Comparison of ENCODE assay signal across 25 mouse cellular contexts in genomic region chr16:86547465-86548043, GRCm38 (mm10).
DNase-seq lines count a peak whose midpoint lies in the region; ATAC-seq and TF ChIP-seq lines count a peak whose summit lies in the region.
"Had no signal": no experiment of that assay in that cellular context is flagged by ENCODE, and none has a peak within 500 bp of the region (broad histone marks: within the 10 kb centered on the region; RNA-seq: fewer than 3 reads in every experiment).

No protein-coding gene starts in this region.

- H3K9me3 ChIP-seq in embryonic facial prominence, embryonic 14.5 days (ENCODE audit: control insufficient read depth, low read length): no peaks in the 10 kb centered on the region
- H3K9me3 ChIP-seq in embryonic facial prominence, embryonic 10.5 days: no peaks in the 10 kb centered on the region
- no peaks in the 10 kb centered on the region for H3K9me3 ChIP-seq in lung, embryonic 14.5 days (ENCODE audit: low read depth, low read length)
- H3K9me3 ChIP-seq: hindbrain, embryonic 12.5 days; intestine, embryonic 15.5 days; neural tube, embryonic 12.5 days had no signal

- no peaks in the 10 kb centered on the region for H3K36me3 ChIP-seq in embryonic facial prominence, embryonic 14.5 days (ENCODE audit: control insufficient read depth, insufficient read depth, low read length)
- no peaks in the 10 kb centered on the region for H3K36me3 ChIP-seq in embryonic facial prominence, embryonic 10.5 days (replicated peaks)
- H3K36me3 ChIP-seq in lung, embryonic 14.5 days (ENCODE audit: insufficient read depth): no peaks in the 10 kb centered on the region
- H3K36me3 ChIP-seq: hindbrain, embryonic 12.5 days; intestine, embryonic 15.5 days; neural tube, embryonic 12.5 days had no signal

- no peaks in the 10 kb centered on the region for H3K4me1 ChIP-seq in embryonic facial prominence, embryonic 14.5 days (ENCODE audit: control insufficient read depth, insufficient read depth, low read length)
- H3K4me1 ChIP-seq in embryonic facial prominence, embryonic 10.5 days: no peaks in the 10 kb centered on the region
- no peaks in the 10 kb centered on the region for H3K4me1 ChIP-seq in lung, embryonic 14.5 days (ENCODE audit: insufficient read depth)
- H3K4me1 ChIP-seq: hindbrain, embryonic 12.5 days; intestine, embryonic 15.5 days; neural tube, embryonic 12.5 days had no signal

- WGBS in embryonic facial prominence, embryonic 14.5 days: 62% methylated on average over 4 of the region's 4 CpGs
- 89% methylated on average over 4 of the region's 4 CpGs for WGBS in embryonic facial prominence, embryonic 10.5 days
- WGBS in lung, embryonic 14.5 days: 53% methylated on average over 4 of the region's 4 CpGs

- intact Hi-C loops in heart, postnatal 14 days (cut with DNase I): no loop called here

- TF ChIP-seq CTCF in lung, embryonic 14.5 days (IDR thresholded peaks at IDR 0.05; ENCODE audit: low read depth): no peak

- H3K9ac ChIP-seq in embryonic facial prominence, embryonic 14.5 days (ENCODE audit: low read depth, low read length): no peak overlapping the region
- H3K9ac ChIP-seq in lung, embryonic 14.5 days: no peak overlapping the region
- H3K9ac ChIP-seq: hindbrain, embryonic 12.5 days; intestine, embryonic 15.5 days; liver, embryonic 14.5 days; neural tube, embryonic 12.5 days had no signal

- no peaks in the 10 kb centered on the region for H3K27me3 ChIP-seq in embryonic facial prominence, embryonic 14.5 days (replicated peaks; ENCODE audit: control insufficient read depth, insufficient read depth, low read length)
- no peaks in the 10 kb centered on the region for H3K27me3 ChIP-seq in embryonic facial prominence, embryonic 10.5 days (replicated peaks; ENCODE audit: low read depth, poor library complexity, severe bottlenecking)
- no peaks in the 10 kb centered on the region for H3K27me3 ChIP-seq in lung, embryonic 14.5 days (ENCODE audit: insufficient read depth, low read length)
- H3K27me3 ChIP-seq: CH12.LX; hindbrain, embryonic 12.5 days; intestine, embryonic 15.5 days; neural tube, embryonic 12.5 days had no signal

- no peak for ATAC-seq in embryonic facial prominence, embryonic 14.5 days (ENCODE audit: low read depth)
- peak; percentile 54; the same call in 1 of the 2 replicates for ATAC-seq in lung, embryonic 14.5 days (ENCODE audit: insufficient read depth)
- ATAC-seq: activated CD4-positive, CD25-positive, alpha-beta regulatory T cell, adult 4 months; forebrain, embryonic 14.5 days; hindbrain, postnatal 0 days; intestine, embryonic 15.5 days had no signal

- peak; percentile 11 for DNase-seq in embryonic facial prominence, embryonic 14.5 days (ENCODE audit: low spot score)
- DNase-seq in embryonic facial prominence, embryonic 10.5 days (ENCODE audit: low spot score): no peak
- peak; percentile 75 for DNase-seq in lung, embryonic 14.5 days
- DNase-seq in lung, postnatal 25 days (ENCODE audit: low spot score): no peak
- DNase-seq in brain, adult 2 months (ENCODE audit: low read depth, low spot score): peak; percentile 46
- DNase-seq in cerebellum, postnatal 10 days: peak; percentile 10 to 26
- no peak for DNase-seq in heart, postnatal 14 days
- DNase-seq: adrenal gland, adult 8-10 months; B cell, adult 2 months; gastrocnemius, postnatal 14 days; kidney, adult 9 months; lung, postnatal 14 days; right cerebral cortex, adult 18-20 months; spleen, adult 18-20 months; thymus, postnatal 4 days had no signal

- no peak overlapping the region for H3K4me2 ChIP-seq in embryonic facial prominence, embryonic 14.5 days (ENCODE audit: low read depth, low read length)
- no peak overlapping the region for H3K4me2 ChIP-seq in lung, embryonic 14.5 days
- H3K4me2 ChIP-seq: hindbrain, embryonic 12.5 days; intestine, embryonic 15.5 days; midbrain, embryonic 11.5 days; neural tube, embryonic 12.5 days had no signal

- no peak overlapping the region; the same call in 1 of the 2 replicates for H3K27ac ChIP-seq in embryonic facial prominence, embryonic 14.5 days (replicated peaks; ENCODE audit: low read depth, low read length)
- no peak overlapping the region for H3K27ac ChIP-seq in embryonic facial prominence, embryonic 10.5 days (replicated peaks)
- no peak overlapping the region for H3K27ac ChIP-seq in lung, embryonic 14.5 days (ENCODE audit: low read depth)
- H3K27ac ChIP-seq: hindbrain, embryonic 12.5 days; hindbrain, postnatal 0 days; intestine, embryonic 15.5 days; liver, embryonic 14.5 days; neural tube, embryonic 12.5 days had no signal

- no peak overlapping the region for H3K4me3 ChIP-seq in embryonic facial prominence, embryonic 14.5 days (ENCODE audit: low read depth, low read length)
- no peak overlapping the region for H3K4me3 ChIP-seq in embryonic facial prominence, embryonic 10.5 days
- no peak overlapping the region for H3K4me3 ChIP-seq in lung, embryonic 14.5 days (ENCODE audit: low read depth, low read length)
- H3K4me3 ChIP-seq: hindbrain, embryonic 12.5 days; intestine, embryonic 15.5 days; myocyte; neural tube, embryonic 12.5 days had no signal

Comparison
In these comparisons a context has a peak if more than half of its experiments do, and no peak if none do; other contexts are left out.
1. DNase-seq: peak in embryonic facial prominence, embryonic 14.5 days (single experiment), lung, embryonic 14.5 days (single experiment), brain, adult 2 months (single experiment) and cerebellum, postnatal 10 days (2 of 2); none in embryonic facial prominence, embryonic 10.5 days (single experiment), lung, postnatal 25 days (single experiment) and heart, postnatal 14 days (0 of 2).